Mouse (Mus musculus): ENCODE data around the gene Ptk6. TPM values are rescaled to one million over a fixed set of nuclear protein-coding genes. Genes with fewer than 3 reads are reported as not detected.
A peak's percentile ranks its signal among the peaks of the same experiment; 100 is the strongest.

The Ptk6 gene
- total and polyA plus RNA-seq, 3 experiments, result 0.05 to 0.17 (median 0.09) TPM

DNA sequence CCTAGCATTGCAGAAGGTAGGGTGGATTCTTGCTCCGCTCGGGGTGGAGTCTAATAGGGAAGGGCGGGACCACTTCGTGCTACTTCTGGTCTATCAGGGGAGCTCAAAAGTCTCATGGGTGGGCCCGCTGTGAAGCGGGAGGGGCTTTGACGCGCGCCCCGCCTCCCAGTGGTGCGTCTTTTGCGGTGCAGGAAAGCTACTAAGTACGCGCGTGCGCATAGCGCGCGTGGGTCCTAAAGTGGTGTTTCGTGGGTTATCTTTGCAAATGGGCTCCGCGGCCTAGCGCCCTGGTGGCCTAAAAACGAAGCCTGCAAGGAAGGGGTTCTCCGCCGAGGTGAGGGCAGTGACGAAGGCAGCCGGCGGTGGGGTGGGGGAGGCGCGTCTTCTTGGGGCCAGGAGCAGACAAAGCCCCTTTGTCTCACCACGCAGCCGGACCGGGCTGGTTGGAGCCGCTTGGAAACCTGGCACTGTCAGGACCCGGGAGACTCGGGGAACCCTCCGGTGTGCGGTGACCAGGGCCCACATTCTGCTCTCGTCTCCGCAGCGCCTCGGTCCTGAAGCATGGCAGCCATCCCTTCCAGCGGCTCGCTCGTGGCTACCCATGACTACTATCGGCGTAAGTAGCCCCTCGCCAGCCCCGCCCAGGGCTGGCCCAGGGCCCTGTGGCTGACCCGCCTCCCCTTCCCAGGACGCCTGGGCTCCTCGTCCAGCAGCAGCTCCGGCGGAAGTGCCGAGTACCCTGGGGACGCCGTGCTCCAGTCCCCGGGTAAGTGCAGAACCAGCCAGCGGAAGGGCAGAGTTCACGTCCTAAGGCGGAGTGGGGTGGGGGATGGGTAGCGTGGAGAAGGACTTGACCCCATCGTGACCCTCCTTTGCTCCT, 15.2 kb downstream of the Ptk6 start, which contains the start of gene Ppdpf:
Gene Ppdpf, plus strand, starts transcription at position 127 of the 880 bp plus-strand sequence.
- in situ Hi-C loops (cut with MboI; ENCODE audit: low pct_ligation_motif_present, low pct_unique_long_range_greater_than_20kb, low sequenced_read_pairs) (loop anchor here (10.0 to 25.0 kb wide), 3 partner anchors 137 to 300 kb away; partner anchors contain the start of genes Abhd16b, Arfrp1, Tpd52l2 and Zgpat), dilution Hi-C loops (cut with MboI; ENCODE audit: extremely low pct_ligation_motif_present, extremely low pct_unique_long_range_greater_than_20kb, low sequenced_read_pairs) (no loop called here)
- peaks cover 0 to 6% of the 10 kb centered on the region in 2 experiments for H3K36me3 ChIP-seq (replicated peaks in 1 of 2; ENCODE audit: control insufficient read depth in 1 of 2, insufficient read depth in 1 of 2, low read length in 1 of 2)
- no peak for TF ChIP-seq CTCF (conservative IDR thresholded peaks at IDR 0.05 in 1 of 2, IDR thresholded peaks at IDR 0.05 in 1 of 2; ENCODE audit: low read depth in 2 of 2, low read length in 2 of 2)
- TF ChIP-seq BHLHE40 (IDR thresholded peaks at IDR 0.05; ENCODE audit: low read depth, low read length), result no peak
- peak; percentile 76 for TF ChIP-seq POLR2A (IDR thresholded peaks at IDR 0.05; ENCODE audit: low read depth, low read length)
- no peak; the same call in 1 of the 2 replicates for TF ChIP-seq ETS1 (conservative IDR thresholded peaks at IDR 0.05; ENCODE audit: low read depth, low read length)
- TF ChIP-seq SIN3A (IDR thresholded peaks at IDR 0.05; ENCODE audit: low read length), result peak; percentile 17
- TF ChIP-seq USF2 (conservative IDR thresholded peaks at IDR 0.05; ENCODE audit: low read depth, low read length), result no peak
- peak; percentile 48 for TF ChIP-seq HCFC1 (IDR thresholded peaks at IDR 0.05; ENCODE audit: low read depth, low read length)
- peak; percentile 64 for TF ChIP-seq ZMIZ1 (IDR thresholded peaks at IDR 0.05; ENCODE audit: low read depth, low read length)
- peak; percentile 61 for TF ChIP-seq TCF12 (IDR thresholded peaks at IDR 0.05; ENCODE audit: low read depth, low read length)
- TF ChIP-seq MAX (IDR thresholded peaks at IDR 0.05; ENCODE audit: low read length), result no peak; the same call in 1 of the 2 replicates
- TF ChIP-seq MXI1 (IDR thresholded peaks at IDR 0.05; ENCODE audit: low read depth, low read length), result peak; percentile 49
- TF ChIP-seq MAFK (IDR thresholded peaks at IDR 0.05; ENCODE audit: insufficient replicate concordance, low read length), result no peak
- TF ChIP-seq POLR2AphosphoS2 (IDR thresholded peaks at IDR 0.05; ENCODE audit: low read depth, low read length), result no peak
- TF ChIP-seq MYC (IDR thresholded peaks at IDR 0.05; ENCODE audit: low read depth, low read length), result peak; percentile 16; the same call in 1 of the 2 replicates
- peak; percentile 16; the same call in 1 of the 2 replicates for TF ChIP-seq MAZ (IDR thresholded peaks at IDR 0.05; ENCODE audit: low read depth, low read length)
- peak; percentile 79 for TF ChIP-seq CHD2 (IDR thresholded peaks at IDR 0.05; ENCODE audit: low read length)
- TF ChIP-seq UBTF (IDR thresholded peaks at IDR 0.05; ENCODE audit: low read depth, low read length), result peak; percentile 58; the same call in 1 of the 2 replicates
- TF ChIP-seq NELFE (IDR thresholded peaks at IDR 0.05; ENCODE audit: low read depth, low read length), result peak; percentile 70
- 0 out of 2 replicates have a peak, but pooled peaks have one; percentile 28 for TF ChIP-seq KAT2A (IDR thresholded peaks at IDR 0.05; ENCODE audit: insufficient replicate concordance, low read length)
- TF ChIP-seq TBP (conservative IDR thresholded peaks at IDR 0.05; ENCODE audit: low read depth, low read length), result no peak
- TF ChIP-seq ELF1 (IDR thresholded peaks at IDR 0.05; ENCODE audit: low read depth, low read length), result peak; percentile 57
- TF ChIP-seq NRF1 (IDR thresholded peaks at IDR 0.05; ENCODE audit: low read depth, low read length), result peak; percentile 85
- peaks cover 7 to 36% of the 10 kb centered on the region in 2 experiments; a peak in 3 of 4 replicates for H3K4me1 ChIP-seq (ENCODE audit: control insufficient read depth in 1 of 2, insufficient read depth in 2 of 2)
- H3K9me3 ChIP-seq (replicated peaks; ENCODE audit: low read length), result no peaks in the 10 kb centered on the region
- H3K9ac ChIP-seq (ENCODE audit: insufficient read depth, low read depth), result peak within 1 kb of the TSS; percentile 78
- peak; percentile 93 for DNase-seq (ENCODE audit: extremely low read depth)
- no peaks in the 10 kb centered on the region for H3K27me3 ChIP-seq (replicated peaks)
- peak within 1 kb of the TSS; percentile 74 for H3K27ac ChIP-seq (ENCODE audit: insufficient read depth, low read depth)
- peak within 1 kb of the TSS; percentile 65 for H3K4me2 ChIP-seq (ENCODE audit: insufficient read depth, low read depth, poor library complexity, severe bottlenecking)
- H3K4me3 ChIP-seq (replicated peaks in 1 of 3; ENCODE audit: low read depth in 2 of 3, low read length in 2 of 3, poor library complexity in 1 of 3), result peak within 1 kb of the TSS; percentile 68 to 82 (median 79)
- no peaks in the 10 kb centered on the region for H3K79me2 ChIP-seq (replicated peaks; ENCODE audit: control insufficient read depth, extremely low read depth, insufficient read depth, poor library complexity, severe bottlenecking)

Data from CH12.LX (cell line).